Mouse (Mus musculus) splenic B cell, adult 2 months (primary cell): ENCODE results near the gene Kmt5b.

ENCODE experiments used
- DNase-seq: peaks from one replicate; pipeline ENCODE4 v3.0.0-alpha.2; 2011; ENCODE audit warnings: low read depth, low spot score
- H3K27me3 ChIP-seq: 2 replicates; pipeline ENCODE4 v1.6.1; 2012; ENCODE audit warnings: mild to moderate bottlenecking, low read length, moderate library complexity, mixed read lengths; ENCODE audit not compliant: control insufficient read depth, poor library complexity, insufficient read depth, severe bottlenecking
- H3K36me3 ChIP-seq: 2 replicates; pipeline ENCODE4 v1.6.1; 2012; ENCODE audit warnings: mild to moderate bottlenecking, low read length, moderate library complexity, mixed read lengths; ENCODE audit not compliant: control insufficient read depth, poor library complexity, insufficient read depth, severe bottlenecking

Kmt5b gene

DNA sequence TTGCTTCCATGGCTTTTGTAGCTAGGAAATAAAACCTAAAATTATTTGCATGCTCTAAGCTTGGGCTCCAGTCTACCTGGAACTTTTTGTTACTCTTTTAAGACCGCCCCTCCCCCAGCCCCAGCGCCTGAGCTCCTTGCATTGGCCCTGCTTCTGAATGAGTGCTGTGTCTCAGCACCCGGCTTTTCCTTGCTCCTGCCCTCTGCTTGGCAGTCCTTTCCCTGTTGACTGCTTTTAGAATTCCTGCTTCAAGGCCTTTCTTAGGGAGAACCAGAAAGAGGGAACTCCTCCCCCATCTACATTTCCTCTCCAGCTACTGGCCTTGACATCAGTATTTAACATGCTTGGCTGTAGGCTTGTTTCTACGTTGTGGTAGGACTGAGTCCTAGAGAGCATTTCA lies 88.4 kb downstream of the Kmt5b start:
- H3K27me3 ChIP-seq = no peaks in the 10 kb centered on the region
- H3K36me3 ChIP-seq = no peaks in the 10 kb centered on the region; the same call in 1 of the 2 replicates
- no peak for DNase-seq

DNA sequence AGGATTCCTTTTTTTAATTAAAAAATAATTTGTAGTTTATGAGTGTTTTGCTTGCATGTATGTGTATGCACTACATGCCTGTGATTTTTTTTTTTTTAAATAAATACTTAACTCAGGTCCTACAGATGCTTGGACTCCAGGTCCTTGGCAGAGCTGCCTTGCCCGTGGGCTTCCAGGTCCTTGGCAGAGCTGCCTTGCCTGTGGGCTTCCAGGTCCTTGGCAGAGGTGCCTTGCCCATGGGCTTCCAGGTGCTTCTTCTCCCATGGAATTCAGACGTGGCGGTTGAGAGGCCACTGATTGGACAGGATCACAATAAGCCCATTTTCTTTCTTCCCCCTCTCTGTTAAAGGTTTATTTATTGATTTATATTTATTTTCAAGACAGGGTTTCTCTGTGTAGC lies 90.0 kb downstream of the Kmt5b start:
- no peak for DNase-seq
- Histone ChIP-seq H3K36me3 (no peaks in the 10 kb centered on the region; the same call in 1 of the 2 replicates), H3K27me3 (no peaks in the 10 kb centered on the region)

DNA sequence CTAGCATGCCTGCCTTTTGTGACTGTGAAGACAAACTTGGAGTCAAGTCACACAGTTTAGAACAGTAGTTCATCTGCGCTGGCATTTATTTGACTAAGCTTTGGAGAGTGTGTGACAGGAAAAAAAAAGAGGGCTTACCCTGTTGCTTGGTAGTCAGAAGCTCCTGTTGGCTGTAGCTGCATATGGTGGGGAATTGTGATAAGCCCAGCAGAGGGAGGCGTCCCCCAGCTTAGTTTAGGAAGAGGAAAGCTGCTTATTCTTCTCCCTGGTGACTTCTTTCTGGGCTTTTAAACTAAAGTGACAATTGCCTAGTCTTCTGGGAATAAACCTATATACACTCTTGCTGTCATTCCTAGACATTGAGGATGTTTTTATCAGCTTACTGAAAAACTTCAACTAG lies 95.5 kb downstream of the Kmt5b start:
- no peaks in the 10 kb centered on the region for H3K27me3 ChIP-seq

DNA sequence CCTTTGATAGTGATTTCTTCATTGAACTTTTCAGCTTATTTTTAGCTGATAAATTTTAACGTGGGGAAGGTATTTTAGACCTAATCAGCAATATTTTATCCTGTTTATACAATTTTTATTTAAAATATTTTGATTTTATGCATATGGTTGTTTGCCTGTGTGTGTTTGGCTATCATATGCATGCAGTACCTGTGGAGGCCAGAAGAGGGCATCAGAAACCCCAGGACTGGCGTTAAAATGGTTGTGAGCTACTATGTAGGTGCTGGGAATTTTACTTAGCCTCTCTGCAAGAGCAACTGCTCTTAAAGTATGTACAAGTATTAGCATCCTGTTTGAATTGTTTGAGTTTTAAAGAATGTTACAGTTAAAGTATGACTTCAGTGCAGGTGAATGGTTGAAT lies 97.7 kb downstream of the Kmt5b start:
- DNase-seq = peak; percentile 43

More for the DNA sequence above, 95.5 kb downstream of the Kmt5b start:
- DNase-seq = no peak
- H3K36me3 ChIP-seq = peaks cover 1% of the 10 kb centered on the region; the same call in 1 of the 2 replicates

More for the DNA sequence above, 97.7 kb downstream of the Kmt5b start:
- Histone ChIP-seq H3K36me3 (peaks cover 3% of the 10 kb centered on the region; the same call in 1 of the 2 replicates), H3K27me3 (no peaks in the 10 kb centered on the region)
